Mouse (Mus musculus): ENCODE data around the gene Zbtb16.

The Zbtb16 gene

DNA sequence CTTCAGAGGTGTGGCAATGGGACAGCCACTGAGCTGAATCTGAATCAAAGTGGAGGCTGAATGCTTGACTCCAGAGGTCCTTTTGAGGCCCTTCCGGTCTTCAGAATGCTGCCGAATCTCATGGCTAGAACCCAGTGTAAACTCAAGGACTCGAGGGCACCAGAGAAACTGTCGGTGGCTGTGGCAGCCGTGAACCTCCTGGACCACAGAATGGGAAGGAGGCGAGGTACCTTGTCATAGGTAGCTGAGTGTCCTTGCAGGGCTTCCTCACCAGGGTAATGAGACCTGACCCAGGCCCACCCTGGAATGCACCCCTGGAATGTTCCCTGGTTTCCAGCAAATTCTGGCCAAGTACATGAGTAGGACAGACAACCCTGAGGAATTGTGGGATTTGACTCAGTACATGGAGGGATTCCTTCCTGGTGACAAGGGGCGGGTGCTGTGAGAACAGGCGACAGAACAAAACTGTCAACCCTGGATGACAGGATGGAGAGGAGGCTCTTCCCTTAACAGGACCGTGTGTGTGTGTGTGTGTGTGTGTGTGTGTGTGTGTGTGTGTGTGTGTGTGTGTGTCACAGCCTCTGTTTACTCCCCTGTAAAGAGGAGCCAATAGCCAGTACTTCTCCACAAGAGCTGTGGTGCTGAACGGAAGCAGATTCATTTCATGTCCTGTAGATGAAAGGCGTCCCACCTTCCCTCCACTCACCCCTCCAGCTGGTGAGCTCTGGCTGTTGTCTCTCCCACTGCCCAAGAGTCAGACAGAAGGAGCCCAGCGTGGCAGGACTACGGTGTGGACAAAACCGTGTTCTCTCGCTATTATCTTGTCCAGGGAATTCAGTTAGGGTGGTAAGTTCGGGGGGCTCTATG is 189.0 kb downstream of the Zbtb16 start:
- DNase-seq (ENCODE audit: low read depth, low spot score): no peak

DNA sequence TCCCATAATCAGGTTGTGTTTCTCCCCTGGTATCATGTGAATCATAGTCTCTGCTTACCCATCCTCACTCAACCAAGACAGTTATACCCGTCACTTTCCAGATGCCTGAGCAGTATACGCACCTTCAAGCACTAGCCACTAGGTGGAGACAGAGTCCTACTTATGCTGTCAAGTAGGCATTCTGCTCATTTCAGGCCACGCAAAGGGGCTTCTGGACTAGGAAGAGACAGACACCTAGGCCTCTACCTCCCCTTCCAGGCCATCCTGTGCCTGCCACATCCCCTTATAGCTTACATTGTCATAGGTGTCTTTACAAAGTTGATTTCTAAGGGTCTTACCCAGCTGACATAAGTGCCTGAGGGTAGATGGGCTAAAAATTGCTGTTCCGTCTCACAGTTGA is 189.8 kb downstream of the Zbtb16 start:
- DNase-seq (ENCODE audit: low read depth, low spot score): peak; percentile 79

DNA sequence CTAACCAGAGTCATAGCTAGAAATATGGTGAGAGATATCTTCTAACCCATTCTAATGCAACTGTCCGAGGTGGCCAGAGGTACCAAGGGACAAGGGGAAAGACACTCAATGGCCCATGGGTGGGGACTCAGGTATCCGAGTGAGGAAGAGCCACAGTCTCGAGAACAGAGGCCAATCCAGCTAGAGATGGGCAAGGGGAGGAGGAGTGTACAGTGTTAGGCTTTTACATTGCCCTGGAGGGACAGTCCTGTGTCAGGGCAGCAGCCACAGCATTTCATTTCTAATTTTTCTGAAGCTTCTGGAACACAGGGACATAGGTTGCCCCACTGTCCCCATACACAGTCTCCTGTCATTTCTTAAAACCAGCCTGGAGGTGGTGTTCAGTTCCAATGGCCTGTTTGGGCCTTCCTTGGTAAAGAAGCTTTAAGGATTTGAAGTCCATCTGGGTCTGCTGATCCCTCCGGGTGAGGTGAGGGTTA is 190.3 kb downstream of the Zbtb16 start:
- DNase-seq (ENCODE audit: low read depth, low spot score): no peak

DNA sequence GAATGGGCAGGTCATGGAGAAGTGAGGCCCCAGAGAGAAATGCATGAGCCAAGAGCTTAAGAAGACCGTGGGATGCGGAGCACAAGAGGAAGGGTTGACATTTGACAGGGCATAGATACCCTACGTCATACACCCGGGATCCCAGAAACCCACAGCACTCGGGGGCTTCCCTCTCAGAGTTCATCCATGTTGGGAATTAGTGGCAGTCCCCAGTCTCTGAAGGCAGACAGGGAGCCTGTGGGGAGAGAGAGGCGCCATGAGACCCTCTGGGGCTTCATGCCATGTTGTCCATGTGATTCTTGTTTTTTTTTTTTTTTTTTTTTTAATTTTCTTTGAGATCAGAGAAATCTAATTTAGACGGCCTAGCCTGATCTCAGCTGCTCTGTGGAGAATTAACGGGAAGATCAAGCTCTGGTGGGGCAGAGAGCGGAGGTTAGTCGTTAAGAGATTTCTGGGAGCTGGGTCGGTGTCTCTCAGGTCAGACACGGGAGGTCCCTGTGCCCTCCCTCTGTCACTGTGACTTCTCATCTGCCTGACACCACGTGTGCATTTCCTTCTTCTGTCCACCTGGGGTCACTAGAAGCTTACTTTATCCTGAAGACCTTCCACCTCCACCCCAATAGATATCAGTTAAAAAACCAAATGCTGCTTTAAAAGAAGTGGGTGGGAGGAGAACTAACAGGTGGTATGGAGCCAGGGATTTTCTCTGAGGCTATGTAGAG is 190.9 kb downstream of the Zbtb16 start:
- DNase-seq (ENCODE audit: low read depth, low spot score): peak; percentile 59

DNA sequence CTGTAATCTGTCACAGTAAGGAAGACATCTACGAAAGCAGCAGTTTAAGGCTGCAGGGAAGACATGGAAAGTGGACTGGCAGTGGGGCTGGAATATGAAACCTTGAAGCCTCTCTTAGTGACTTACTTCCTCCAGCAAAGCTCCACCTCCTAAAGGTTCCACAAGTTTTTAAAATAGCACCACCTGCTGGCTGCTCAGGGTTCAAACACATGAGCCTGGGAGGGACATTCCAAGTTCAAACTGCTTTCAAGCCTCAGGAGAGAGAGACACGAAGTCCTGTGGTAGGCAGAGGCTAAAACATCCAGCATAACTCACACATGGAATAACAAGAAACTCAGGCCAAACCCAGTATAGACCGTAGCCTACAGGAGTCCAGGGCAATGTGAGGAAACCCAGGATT is 191.6 kb downstream of the Zbtb16 start:
- DNase-seq (ENCODE audit: low read depth, low spot score): no peak

DNA sequence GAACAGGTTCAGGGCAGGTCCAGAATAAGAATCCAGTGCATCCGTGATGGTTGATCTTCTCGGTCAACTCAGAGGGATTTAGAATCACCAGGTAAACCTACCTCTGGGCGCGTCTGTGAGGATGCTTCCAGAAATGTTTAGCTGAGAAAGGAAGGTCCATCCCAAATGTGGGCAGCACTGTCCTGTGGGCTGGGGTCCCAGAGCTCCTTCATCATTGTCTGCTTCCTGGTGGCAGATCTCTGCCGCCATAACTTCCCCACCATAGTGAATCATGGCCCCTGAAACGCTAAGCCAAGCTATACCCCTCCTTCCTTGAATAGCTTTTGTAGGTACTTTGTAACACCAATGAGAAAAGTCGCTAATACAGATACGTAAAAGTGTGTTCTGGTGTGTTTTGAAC is 194.4 kb downstream of the Zbtb16 start:
- no peak for DNase-seq (ENCODE audit: low read depth, low spot score)

DNA sequence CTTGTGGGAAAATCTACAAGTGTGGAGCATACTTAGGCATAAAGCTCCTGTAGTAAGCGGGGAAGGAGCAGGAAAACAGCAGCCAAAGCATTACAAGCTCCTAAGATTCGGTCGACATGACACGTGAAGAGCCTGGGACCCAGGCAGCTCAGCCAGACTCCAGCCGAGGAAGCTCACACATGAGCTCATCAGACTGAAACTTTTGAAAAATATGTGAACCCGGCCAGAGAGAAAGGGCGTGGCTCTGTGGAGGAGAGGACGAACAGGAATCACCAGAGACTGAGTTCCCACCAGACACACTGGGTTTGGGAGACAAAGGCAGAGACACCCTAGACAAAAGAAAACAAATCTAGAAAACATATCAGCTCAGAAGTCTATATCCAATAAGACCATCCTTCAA is 195.1 kb downstream of the Zbtb16 start:
- DNase-seq (ENCODE audit: low read depth, low spot score): no peak

DNA sequence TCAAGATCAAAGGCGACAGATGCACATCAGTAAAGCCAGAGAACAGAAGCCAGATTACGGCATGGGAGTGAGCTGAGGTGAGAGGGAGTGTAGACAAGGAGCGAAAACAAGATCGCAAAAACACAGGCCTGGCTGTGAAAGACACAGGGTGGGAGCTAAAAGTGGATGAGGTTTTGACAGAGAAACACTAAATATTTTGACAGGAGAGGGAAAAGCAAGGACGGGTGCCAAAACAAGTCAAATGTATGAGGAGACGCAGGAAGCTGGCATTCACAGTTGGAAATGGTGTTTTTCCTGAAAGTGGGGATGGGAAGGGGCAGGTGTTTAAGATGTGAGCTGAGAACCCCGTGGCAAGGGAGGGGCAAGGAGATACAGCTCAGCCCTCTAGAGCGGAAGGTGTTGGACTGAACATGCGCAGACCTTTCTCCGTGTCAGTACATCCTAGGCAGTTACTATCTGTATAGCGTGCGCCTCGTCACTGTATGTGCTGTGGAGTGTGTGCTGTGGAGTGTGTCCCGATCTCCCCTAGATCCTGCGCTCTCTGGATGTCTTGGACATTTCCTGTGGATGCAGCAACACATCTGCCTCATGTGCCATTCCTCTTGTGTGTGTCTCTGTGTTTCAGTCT is 197.7 kb downstream of the Zbtb16 start:
- DNase-seq (ENCODE audit: low read depth, low spot score): no peak

DNA sequence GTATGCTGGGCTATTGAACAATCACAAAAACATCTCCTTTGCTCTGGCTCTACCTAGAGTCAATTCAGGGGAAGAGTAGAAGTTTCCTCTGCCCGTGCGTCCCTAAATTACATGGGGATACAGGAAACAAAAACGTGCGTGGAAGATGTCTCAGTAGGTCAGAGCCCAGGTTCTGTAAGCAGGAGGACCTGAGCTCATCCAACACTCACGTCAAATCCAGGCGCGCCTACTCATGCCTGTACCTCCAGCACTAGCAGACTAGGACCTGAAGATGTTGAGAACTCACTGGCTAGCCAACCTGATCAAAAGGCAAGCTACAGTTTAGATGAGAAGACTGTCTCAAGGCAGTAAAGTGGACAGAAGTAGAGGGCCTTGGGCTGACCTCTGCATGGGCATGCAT is 198.9 kb downstream of the Zbtb16 start:
- no peak for DNase-seq (ENCODE audit: low read depth, low spot score)

DNA sequence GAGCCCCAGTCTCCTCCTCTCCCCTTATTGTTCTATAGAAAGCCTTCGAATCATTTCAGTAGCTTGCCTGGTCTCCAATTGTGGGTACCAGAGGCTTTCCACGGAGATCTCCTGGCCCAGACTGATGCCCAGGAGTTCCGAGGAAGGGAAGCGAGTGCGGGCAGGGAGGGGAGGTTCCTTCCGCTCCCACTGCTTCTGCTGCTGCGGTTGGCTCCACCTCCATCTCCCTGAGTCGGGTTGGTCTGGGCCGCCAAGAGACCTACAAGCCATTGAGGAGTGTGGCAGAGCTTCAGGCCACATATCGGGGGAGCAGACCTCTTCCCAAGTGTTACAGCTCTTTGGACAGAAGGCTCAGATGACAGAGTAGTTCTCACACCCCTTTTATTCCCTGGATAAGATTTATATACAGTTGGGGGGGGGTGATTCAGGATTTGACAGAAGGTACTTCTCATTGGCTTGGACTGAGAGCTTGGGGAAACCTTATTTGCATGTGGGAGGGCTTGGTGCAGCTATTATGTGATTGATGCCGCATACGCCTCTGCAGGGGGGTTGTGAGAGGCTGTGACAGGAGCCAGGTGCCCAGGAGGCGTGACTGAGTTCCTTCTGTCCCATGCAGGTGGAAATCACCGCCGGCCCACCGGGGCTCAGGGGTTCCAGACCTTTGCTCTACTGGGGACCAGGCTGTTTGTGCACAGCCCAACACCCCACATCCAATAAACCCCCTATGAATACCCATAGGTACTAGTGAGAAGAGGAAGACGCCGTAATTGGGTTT is 200.3 kb downstream of the Zbtb16 start:
- no peak for DNase-seq (ENCODE audit: low read depth, low spot score)

DNA sequence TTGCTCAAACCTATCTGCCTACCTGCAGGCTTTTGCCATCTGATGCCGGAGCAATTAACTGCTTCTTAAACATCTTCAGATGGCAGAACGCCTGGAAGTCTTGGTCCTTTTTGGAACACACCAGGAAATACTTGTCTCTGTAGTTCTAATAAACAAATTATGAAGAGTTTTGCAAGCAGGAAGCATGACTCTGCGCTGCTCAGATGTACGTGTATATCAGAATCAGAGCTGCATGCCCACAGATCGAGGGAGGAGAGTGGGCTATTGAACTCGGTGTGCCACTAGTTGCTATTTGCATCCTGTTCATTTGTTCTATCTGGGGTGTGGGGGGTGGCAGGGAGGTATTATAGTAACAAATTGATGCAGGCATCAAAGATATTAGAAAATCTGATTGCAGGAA is 202.9 kb downstream of the Zbtb16 start:
- no peak for DNase-seq (ENCODE audit: low read depth, low spot score)

DNA sequence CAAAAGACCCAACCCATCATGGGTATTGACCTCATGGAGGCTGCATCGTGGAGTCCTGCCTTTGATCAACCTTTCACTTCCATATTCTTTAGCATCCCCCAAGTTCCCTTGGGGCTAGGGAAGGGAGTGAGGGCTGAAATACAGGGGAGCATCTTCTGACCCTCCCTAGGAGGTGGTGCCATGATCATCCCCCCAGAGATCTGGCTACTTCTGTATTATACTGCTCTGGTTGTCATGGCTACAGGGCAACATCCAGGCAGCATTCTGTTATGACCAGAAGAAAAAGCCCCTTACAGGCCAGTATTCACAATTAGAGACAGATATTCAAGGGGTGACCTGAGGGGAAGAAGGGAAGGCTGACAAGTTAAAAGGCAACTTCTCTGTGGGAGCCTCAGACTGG is 216.8 kb downstream of the Zbtb16 start:
- no peak for DNase-seq (ENCODE audit: low read depth, low spot score)

DNA sequence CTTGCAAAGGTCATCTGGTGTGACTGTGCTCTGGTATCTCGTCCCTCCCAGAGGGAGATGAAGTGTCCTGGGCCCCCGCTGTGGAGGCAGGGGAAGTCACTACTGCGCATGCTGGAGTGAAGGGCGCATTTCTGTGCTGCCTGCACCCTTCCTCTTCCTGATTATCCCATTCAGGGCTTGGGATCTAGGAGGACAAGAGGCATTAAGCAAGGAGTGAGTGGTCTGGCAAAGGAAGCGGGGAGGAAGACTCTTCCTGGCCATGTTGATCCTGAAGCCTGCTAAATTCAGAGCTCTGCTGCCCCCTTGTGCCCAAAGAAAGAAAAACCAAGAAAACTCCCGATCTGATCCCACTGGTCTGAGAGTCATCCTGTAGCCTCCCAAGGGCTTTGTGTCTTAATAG is 217.4 kb downstream of the Zbtb16 start:
- peak; percentile 82 for DNase-seq (ENCODE audit: low read depth, low spot score)

DNA sequence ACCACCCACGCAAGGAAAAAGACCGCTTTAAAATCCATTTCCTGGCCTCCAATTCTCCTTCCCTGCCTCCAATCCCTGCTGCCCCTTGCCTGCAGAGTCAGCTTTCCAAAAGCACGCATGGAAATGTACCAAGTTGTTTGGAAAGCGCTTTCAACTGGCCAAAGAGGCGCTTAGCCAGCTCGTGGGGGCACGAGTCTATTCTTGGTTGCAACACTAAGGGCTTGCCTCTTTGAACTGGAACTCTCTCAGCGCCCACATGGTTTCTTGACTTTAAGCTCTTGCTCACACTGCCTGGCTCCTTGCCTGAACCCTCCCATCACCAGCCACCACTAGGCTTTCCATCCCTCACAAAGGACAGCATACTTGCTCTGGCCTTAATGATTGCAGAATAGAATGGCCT is 217.9 kb downstream of the Zbtb16 start:
- no peak for DNase-seq (ENCODE audit: low read depth, low spot score)

DNA sequence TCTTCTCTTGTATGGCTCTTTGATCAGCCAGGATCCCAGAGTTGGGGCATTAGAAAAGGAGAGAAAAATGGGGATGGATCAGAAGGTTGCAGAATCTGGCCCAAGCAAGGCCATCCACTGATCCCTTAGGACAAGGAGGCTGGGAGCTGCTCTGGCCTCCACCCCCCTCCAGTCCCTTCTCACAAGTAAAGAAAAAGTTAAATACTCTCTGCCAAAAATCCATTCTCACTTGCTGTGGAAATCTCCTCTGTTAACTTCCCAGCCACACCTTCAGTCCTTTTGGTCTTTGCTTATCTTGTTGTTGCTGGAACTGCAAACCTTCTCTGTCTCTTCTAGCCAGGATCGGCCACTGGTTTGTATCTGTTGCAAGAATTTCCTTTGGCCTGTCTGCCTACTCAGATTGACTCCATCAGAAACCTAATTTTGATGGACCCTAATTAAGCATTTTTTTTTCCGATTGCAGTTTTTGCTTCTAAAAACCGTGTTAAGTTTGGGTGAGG is 218.5 kb downstream of the Zbtb16 start:
- no peak for DNase-seq (ENCODE audit: low read depth, low spot score)

DNA sequence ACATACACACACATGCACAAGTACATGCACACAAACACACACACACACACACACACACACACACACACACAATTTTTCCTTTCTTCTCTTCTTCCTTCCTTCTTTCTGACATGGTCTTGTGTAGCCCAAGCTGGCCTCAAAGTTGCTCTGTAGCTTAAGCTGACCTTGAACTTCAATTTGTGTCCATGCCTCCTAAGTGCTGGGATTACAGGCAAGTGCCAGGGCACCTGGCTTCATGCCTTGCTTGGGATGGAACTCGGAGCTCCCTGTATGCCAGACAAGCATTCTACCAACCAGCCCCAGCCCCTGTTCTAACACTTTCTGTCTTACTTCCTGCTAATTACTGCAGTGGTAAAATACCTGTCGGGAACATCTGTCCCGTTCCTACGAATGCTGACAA is 222.8 kb downstream of the Zbtb16 start:
- no peak for DNase-seq (ENCODE audit: low read depth, low spot score)

DNA sequence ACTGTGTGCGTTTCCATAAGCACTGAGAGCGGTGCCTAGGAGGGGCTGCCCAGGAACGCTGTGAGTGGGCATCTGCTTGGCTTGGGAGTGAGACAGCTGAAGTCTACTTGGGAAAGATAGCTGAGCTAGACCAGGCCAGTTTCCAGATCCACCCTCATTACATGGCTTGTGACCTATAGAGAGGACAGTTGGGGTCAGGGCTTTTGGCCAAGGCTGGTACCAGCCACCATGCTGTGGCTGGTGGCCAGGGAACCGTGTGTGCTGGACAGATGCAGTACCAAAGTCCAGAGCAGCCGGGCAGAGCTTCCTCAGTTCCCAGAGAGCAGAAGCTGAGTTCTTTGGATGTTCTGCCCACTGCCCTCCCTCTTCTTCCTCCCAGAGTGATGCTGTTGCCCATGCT is 223.5 kb downstream of the Zbtb16 start:
- no peak for DNase-seq (ENCODE audit: low read depth, low spot score)

DNA sequence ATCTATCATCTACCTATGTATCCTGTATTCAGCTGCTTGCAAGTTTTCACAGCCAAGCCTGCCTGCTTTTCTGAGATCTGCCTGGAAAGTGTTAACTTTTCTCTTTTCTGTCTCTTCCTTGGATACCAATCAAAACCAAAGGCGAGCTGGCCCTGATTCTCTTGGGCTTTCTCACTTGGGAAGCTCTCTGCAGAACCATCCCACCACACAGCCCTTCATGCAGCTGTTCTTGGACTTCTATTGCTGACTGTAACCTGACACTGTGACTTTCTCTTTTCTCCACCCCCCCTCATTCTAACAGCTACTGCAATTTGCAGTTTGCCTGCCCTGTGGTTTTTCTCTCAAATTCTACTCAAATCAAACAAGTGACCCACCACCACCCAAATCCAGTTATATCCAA is 225.0 kb downstream of the Zbtb16 start:
- no peak for DNase-seq (ENCODE audit: low read depth, low spot score)

DNA sequence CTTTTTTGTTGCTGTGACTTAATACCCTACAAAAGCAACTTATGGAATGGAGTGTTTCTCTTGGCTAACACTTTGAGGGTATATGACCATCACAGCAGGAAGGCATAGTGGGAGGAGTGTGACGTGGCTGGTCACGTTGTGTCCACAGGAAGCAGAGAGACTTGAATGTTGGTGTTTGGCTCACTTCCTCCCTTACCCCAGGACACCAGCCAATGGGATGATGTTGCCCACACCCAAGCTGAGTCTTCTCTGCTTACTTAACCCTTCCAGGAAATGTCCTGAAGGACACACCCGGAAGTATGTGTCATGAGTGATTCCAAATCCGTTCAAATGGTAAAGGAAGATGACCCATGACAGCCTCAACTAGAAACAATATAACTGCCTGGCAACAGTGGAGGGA is 226.3 kb downstream of the Zbtb16 start:
- no peak for DNase-seq (ENCODE audit: low read depth, low spot score)

DNA sequence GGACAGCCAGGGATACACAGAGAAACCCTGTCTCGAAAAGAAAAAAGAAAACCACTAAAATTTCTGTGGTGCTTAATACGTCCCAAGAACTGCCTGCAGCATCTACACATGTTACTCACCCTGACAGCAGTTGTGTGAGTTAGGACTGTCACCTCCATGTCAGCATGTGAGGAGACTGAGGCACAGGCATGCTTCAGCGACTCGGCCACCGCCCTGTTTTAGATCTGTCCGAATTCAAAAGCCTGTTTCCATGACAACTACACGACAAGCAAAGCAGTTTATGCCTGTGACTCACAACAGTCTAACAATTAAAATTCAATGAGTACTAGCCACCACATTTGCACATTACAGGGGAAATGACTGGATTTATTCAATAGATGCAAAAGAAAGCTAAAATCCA is 228.6 kb downstream of the Zbtb16 start:
- no peak for DNase-seq (ENCODE audit: low read depth, low spot score)

DNA sequence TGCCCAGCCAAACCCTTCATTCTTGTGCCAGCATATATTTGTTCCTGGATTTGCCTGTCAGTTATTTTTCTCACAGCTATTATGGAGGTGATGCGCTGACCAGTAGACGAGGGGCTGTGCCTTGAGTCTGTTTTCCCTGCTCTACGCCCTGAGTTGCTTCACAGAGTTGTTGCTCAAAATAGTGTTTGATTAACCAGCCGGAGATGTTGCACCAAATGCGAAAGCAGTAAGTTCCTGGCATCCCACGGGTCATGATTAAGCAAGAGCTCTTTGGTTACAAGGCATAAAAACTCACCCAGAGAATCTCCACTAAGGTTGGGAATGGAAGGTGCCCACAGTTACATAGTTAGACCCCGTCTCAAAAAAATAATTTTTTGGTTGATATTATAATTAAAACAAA is 229.9 kb downstream of the Zbtb16 start:
- no peak for DNase-seq (ENCODE audit: low read depth, low spot score)

DNA sequence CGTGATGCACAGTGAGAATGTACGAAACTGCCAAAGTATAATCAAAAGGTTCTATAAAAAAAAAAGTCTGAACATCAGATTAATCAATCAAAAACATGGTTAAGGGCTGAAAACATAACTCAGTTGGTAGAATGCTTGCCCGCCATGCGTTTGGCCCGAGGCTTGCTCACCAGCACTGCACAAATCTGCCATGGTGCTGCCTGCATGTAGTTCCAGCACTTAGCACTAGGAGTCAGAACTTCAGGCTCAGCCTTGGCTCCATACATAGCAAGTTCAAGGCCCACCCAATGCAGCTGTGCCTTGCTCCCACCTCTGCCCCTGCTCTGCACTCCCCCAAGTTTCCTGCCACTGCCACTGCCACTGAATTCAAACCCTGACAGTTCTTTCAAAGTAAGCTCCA is 230.3 kb downstream of the Zbtb16 start:
- DNase-seq (ENCODE audit: low read depth, low spot score): no peak
